Mouse (Mus musculus): ENCODE results near the gene Wipi1. TPM values are rescaled to one million over a fixed set of nuclear protein-coding genes. Genes with fewer than 3 reads are reported as not detected.

The Wipi1 gene
- total RNA-seq, 2 experiments from 2014 or later = 22.3 to 22.7 TPM

DNA sequence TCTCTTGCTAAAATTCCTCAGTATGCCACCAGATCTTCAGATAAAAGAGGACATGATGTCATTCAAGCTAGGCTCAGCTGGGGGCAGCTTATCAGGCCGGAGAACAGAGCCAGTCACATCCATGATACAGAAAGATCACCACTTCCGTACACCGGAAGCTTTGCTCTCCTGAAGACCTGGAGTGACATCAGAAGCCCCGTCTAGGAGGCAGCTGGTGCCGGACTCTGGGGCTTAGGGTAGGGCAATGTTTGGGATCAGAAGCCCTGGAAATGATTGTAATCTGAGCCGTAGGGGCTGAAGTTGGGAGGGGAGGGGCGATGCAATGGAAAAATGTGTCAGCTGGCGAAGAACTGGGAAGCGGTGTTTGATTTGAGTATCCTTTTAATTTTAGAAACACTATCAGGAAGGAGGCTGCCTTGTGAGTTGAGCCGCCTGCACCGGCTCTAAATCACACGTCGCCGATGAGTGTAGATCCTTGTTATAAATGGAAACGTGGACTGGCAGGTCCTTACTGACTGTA is 10.8 kb upstream of the Wipi1 start:
- no peak for DNase-seq (ENCODE audit: low spot score in 2 of 2)

DNA sequence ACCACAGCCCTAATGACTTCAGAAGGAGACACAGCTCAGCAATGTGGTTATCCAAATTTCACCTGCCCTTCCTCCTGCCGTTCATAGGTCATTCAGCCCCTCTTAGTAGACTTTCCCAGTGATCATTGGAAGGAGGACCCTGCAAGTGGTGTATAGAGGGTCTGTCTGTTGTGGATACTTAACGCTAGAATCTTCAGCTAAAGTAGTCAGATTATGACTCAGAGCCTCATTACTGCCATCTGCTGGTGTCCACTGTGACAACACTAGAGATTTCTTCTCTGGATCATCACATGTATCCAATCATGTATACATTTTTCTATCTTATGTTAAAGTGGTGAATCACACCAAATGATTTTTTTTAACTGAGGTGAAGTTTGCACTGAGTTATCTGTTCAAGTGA is 9.4 kb upstream of the Wipi1 start:
- DNase-seq (ENCODE audit: low spot score in 2 of 2) = peak; percentile 32 to 44
- intact Hi-C loops (cut with DNase I) = no loop called here

More for the DNA sequence above, 10.8 kb upstream of the Wipi1 start:
- intact Hi-C loops (cut with DNase I) = no loop called here

DNA sequence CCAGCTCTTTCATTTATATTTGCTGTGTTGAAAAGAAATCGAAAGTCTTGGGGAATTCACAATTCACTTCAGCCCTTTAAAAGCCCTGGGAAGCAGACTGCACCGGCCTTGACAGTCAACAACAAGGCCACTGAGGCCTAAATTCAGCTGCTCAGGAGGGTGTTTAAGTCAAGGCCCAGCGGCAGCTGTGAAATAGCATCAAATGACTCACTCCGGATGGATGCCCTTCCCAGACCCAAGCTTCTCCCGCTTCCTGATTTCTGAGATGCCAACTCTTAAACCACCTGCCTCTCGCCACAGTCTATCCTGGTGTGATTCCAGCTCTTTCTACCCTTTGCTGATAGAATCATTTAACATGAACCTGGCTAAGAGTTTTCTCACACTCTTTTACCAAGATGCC is 8.6 kb upstream of the Wipi1 start:
- intact Hi-C loops (cut with DNase I) = no loop called here
- DNase-seq (ENCODE audit: low spot score in 2 of 2) = no peak

DNA sequence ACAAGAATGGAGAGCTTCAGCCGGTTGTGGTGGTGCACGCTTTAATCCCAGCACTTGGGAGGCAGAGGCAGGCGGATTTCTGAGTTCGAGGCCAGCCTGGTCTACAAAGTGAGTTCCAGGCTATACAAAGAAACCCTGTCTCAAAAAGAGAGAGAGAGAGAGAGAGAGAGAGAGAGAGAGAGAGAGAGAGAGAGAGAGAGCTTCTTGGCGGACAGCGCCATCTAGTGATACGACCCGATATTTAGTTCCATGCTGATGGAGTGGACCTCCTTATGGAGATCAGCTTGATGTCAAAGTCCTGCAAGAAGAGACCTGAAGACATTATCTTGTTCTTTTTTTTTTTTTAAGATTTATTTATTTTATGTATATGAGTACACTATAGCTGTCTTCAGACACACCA is 7.3 kb upstream of the Wipi1 start:
- peak; percentile 12 to 35 for DNase-seq (ENCODE audit: low spot score in 2 of 2)
- intact Hi-C loops (cut with DNase I) = loop anchor here (10.0 kb wide), 1 partner anchor 304 kb away; no protein-coding TSS in a partner anchor

DNA sequence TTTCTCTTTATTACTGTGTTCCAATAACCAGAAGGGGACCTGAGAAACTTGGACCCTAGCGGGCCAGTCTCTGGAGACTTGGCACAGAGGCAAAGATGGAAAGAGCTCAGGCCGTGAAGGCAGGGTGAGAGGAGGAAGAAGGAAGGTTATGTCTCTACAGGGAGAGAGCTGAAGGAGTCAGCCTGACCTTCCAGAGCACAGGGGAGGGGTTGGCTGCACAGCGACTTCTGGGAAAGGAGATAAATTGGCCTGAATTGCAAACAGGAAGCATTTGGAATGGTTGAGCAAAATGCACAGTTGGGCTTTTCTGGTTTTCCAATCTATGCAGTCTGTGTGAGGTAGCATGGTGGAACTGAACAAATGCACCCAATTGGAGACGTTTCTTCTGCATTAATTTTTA is 5.0 kb upstream of the Wipi1 start:
- intact Hi-C loops (cut with DNase I) = loop anchor here (10.0 kb wide), 1 partner anchor 302 kb away; no protein-coding TSS in a partner anchor
- DNase-seq (ENCODE audit: low spot score in 2 of 2) = no peak

DNA sequence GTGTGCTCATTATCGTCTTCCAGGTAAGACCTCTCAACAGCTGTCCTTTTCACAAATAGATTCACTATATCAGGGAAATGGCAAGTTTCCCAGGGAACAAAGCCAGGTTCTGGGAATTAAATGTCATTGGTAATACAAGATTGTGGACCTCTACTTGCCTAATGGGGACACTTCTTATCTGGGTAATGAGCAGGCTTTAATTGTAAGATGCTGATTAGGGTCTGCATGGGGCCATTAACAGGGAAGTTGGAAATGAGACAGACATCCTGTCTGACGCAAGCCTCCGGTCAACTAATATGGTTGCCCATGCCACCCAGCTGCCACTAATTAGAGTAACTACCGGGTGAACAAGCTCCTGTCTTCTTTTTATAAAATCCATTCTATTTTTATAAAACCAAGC is 4.6 kb upstream of the Wipi1 start:
- no peak for DNase-seq (ENCODE audit: low spot score in 2 of 2)
- intact Hi-C loops (cut with DNase I) = loop anchor here (10.0 kb wide), 1 partner anchor 302 kb away; no protein-coding TSS in a partner anchor

DNA sequence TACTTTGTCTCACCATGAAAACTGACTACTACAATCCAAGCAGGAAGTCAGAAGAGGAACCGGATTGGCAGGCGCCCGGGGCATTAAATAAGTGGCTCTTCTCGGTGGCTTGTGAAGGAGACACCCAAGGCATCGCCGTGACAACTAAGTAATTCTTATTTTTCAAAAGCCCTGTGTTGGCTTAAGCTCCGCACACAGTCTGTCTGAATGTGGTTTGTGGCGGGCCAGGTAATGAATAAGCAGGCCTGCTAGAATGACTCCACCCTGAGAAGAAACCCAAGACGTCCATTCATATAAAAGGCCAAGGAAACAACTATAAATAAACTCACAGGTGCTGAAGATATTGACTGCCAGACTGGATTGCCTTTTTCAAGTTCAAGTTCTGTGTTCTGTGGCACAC is 3.5 kb upstream of the Wipi1 start:
- intact Hi-C loops (cut with DNase I) = loop anchor here (10.0 kb wide), 1 partner anchor 300 kb away; no protein-coding TSS in a partner anchor

DNA sequence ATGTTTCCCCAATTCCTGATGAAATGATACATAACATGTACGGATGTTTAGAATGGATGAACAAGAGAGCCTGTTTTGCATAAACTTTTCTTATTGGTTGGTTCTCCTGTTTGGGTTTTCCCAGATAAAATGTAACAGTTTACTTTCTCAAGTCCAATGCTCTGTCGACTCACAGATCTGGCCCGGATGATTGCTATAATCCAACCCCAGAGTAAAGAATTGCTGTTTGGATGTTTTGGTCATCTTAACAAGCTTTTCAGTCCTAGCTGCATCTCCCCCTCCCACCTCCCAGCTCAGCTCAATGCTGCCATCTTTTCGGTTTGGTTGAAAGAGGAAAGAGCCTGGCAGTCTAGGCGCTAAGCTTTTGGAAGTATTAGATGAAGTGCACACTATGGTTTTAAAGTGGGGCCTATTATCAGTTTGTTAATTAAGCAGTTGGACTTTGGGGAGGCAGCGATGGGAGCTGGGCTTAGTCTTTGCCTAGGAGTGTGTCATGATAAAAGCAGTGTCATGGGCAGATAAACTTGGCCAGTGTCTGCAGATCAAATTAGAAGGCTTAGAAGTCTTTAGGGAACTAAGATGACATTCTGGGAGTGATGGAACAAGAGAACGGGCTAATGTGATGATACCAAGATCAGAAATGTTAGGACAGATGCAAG is 1.2 kb upstream of the Wipi1 start:
- DNase-seq (ENCODE audit: low spot score in 2 of 2) = no peak
- intact Hi-C loops (cut with DNase I) = loop anchor here (5.0 to 10.0 kb wide), 3 partner anchors 39 to 298 kb away; partner anchors contain the start of genes Arsg and Slc16a6

More for the DNA sequence above, 3.5 kb upstream of the Wipi1 start:
- no peak for DNase-seq (ENCODE audit: low spot score in 2 of 2)

DNA sequence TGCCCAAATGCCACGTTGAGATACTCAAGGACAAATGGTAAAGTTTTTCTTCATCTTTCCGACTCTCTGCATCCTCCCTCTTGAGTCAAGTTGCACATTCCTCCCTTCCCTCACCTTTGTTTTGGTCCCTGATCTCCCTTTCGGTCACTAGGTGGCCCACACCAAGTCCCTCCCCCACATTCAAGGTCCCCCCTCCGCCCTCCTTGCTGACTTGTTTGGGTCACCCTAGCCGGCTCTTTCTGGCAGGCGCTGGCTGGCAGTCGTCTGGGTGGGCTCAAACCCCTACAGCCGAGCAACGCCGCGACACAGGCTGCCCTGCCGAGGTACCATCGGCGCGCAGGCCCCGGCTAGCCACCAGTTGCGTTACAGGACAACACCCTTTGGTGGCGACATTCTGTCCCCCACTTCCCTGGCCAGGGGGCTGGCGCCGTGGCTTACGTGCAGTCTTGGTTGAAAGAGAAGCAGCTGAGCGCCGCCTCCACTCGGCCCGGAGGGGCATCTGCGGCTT is 918 bp downstream of the Wipi1 start:
- DNase-seq (ENCODE audit: low spot score in 2 of 2) = peak in 1 of 2 experiments; percentile 9
- intact Hi-C loops (cut with DNase I) = loop anchor here (5.0 to 10.0 kb wide), 3 partner anchors 41 to 296 kb away; partner anchors contain the start of genes Arsg and Slc16a6

DNA sequence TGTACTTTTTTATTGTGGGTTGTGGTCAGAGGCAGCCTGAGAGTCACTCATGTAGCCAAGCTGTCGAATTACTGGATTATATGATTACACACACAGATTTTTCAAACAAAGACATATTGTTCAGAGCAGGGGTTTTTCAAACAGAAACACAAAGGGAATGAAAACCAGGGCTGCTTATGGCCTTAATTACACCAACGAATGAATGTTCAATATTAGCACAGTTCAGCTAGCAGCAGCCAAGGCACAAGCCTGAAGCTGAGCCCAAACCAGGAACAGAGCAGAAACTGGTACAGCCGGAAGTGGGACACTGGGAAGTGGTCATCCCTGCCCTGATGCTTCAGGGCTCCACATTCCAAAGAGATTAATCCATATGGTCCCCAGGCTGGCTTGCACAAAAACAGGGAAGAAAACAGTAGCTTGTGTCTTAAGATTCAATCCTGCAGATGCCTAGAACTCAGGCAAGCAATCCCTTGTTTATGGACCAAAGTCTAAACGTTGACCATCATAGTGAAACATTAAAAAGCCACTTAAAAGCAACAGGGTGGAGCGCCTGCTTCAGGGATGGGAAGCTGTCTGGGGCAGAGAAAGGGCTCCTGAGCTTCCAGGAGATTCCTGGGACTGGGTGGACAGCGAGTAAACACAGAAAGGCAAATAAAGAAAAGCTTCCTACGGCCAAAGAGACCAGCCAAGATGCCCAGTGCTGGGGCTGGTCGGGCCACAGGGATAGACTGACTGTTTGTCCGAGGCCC is 1.5 kb downstream of the Wipi1 start:
- intact Hi-C loops (cut with DNase I) = loop anchor here (5.0 to 10.0 kb wide), 3 partner anchors 42 to 295 kb away; partner anchors contain the start of genes Arsg and Slc16a6
- DNase-seq (ENCODE audit: low spot score in 2 of 2) = peak in 1 of 2 experiments; percentile 12

DNA sequence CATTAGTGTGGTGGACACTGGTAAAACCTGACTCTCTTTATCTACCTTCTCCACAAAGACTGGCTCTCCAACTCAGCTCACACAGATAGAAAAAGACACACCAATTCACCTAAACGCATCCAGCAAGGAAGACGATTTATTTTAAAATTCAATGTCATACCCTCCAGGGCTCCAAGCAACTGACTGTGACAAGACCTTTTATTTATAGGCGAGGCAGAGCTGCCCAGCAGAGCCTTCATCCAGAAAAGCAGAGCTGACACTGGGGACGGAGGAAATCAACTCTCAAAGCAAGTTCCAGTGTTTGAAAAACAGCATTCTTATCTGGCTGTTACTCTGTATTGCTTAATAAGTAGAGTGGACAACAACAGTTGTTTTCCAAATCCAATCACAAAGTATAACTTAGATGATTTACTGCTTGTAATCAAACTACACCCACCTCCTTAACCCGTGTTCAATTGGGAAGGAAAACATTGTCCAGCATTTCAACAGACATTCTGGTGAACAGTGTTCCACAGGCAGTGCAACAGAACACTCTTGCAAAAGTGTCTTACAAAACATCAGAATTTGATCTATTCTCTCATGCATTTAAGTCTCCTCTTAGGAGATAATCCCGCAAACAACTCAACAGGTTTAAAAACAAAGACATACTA is 2.7 kb downstream of the Wipi1 start:
- no peak for DNase-seq (ENCODE audit: low spot score in 2 of 2)
- intact Hi-C loops (cut with DNase I) = no loop called here

DNA sequence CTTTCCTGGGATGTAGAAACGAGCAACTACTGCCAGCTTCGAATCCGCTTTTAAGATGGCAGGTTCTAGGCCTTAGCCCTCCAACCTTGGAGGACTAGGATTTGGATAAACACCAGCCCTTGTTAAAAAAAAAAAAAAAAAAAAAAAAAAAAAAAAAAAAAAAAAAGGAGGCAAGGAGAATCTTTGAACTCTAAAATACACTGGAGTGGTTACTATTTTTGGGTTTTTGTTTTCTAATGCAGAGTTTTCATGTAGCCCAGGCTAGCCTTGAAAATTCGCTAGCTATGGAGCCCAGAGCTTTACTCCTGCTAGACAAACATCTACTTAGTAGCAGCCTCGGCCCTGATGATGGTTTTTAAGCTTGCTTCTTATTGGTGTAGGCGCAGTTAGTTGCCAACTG is 4.2 kb downstream of the Wipi1 start:
- intact Hi-C loops (cut with DNase I) = no loop called here
- no peak for DNase-seq (ENCODE audit: low spot score in 2 of 2)

DNA sequence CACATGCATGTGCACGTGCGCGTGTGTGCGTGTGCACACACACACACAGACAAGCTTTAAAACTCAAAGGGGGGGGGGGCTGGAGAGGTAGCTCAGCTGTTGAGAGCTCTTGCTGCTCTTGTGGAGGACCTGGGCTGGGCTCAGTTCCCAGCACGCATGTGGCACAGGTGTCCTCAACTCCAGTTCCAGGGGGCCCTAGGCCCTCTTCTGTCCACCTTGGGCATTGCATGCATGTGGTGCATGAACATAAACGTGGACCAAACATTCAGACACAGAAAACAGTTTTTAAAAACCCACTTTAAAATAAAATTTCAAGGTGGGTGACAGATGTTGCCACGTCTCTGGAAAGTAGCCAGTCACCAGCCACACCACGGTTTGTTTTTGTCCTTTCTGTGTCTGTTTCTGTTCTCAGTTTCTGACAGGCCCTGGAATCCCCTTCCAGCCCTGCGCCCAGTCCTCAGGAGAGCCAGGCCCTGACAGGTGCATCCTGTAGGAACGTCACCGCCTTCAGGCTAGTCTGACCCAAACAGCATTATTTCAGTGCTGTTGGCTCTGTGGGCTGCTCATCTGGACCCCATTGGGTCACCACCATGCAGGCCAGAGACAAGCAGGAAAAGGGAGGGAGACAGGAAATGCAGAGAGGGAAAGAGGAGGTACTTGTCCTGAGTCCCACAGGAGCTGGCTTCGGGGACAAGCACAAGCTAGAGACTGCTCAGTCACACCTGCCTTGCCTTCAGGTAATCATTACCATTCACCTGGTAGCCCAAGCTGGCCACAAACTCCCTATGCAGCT is 12.8 kb downstream of the Wipi1 start:
- intact Hi-C loops (cut with DNase I) = no loop called here
- no peak for DNase-seq (ENCODE audit: low spot score in 2 of 2)

DNA sequence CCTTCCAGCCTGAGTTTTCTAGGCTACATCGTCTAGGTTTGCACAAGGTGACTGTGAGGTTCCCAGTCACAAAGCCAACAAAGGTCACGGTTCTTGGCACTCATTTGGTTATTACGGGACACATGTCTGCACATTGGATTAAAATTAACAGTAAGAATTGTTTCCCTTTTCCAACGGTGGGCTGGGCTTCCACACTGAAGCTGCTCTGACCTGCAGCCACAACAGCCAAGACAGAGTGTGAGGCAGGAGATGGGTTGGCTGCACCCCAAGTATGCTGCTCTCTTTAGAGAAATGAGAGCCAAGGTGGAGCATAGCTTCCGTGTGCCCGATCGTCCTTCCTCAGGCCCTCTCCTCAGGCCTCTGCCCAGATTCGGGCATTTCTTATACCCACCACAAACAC is 17.0 kb downstream of the Wipi1 start:
- intact Hi-C loops (cut with DNase I) = no loop called here
- DNase-seq (ENCODE audit: low spot score in 2 of 2) = no peak

DNA sequence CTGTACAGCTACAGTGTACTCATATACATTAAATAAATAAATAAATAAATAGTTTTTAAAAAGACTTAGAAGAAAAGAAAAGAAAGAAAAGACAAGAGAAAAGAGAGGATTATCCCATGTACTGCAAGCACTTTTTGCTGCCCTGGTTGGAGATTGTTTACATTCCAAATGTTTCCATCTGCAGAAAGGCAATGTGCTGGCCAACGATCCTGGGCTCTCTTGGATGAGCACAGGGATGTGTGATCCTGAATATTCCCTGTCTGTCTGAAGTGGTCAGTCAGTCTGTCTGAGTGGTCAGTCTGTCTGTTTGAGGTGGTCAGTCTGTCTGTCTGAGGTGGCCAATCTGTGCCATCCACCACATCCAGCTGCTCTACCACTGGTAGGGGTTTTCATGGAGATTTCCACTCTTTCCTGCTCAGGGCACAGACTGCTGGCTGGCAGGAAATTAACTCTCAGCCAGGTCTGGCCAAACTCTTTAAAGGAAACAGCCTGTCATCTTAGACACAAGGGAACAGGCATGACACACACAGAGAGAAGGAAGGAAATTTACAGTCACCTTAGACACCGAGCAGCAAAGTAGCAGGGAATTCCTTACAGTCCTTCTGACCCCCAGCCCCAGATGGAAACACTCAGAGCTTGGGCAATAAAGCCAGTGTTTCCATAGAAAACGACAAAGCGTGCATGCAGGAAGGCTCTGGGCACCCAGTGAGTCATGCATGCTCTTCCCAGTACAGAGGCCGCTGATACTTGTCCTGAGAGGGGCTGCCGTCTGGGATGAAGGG is 18.4 kb downstream of the Wipi1 start:
- intact Hi-C loops (cut with DNase I) = no loop called here

DNA sequence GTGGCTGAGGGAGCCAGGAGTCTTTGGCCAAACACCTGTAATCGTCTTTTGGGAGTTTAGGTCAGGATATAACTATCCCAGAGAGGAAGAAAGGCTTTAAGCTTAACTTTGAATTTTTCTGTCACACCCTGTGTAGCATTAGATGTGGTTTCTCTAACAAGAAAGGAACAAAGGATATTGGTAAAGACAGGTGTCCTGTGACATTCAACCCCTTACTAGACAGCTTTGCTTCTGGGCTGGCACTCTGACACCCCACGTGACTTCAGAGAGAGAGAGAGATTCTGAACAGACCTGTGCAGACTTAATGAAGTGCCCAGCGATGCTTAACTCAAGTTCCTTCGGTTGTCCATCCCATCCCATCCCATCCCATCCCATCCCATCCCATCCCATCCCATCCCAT is 20.3 kb downstream of the Wipi1 start:
- intact Hi-C loops (cut with DNase I) = no loop called here
- no peak for DNase-seq (ENCODE audit: low spot score in 2 of 2)

More for the DNA sequence above, 18.4 kb downstream of the Wipi1 start:
- no peak for DNase-seq (ENCODE audit: low spot score in 2 of 2)

DNA sequence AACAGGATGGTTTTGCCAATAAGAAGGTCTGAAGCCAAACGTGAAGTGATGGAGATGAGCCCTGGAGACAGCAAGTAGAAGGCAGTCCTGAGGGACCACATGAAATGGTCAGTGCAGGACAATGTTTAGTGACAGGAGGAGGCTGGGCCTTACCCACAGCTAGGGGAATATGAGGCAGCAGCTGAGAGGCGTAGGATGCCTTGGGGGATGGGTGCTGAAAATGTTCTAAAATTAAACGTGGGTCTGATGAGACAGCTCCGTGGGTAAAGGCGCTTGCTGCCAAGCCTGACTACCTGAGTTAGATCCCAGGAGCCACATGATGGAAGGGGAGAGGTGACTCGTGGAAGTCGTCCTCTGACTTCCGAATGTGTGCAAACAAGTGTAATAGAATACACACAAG is 21.8 kb downstream of the Wipi1 start:
- DNase-seq (ENCODE audit: low spot score in 2 of 2) = peak in 1 of 2 experiments; percentile 18
- intact Hi-C loops (cut with DNase I) = no loop called here
